Mouse (Mus musculus) liver, embryonic 14.5 days (tissue): ENCODE results near the gene Map2.

Experiments used
- CTCF ChIP-seq: IDR thresholded peaks from 2 replicates; pipeline ENCODE4 v1.5.1; 2016; ENCODE audit warnings: antibody characterized with exemption, low read depth, control low read depth
- EP300 ChIP-seq: IDR thresholded peaks from 2 replicates; pipeline ENCODE4 v1.6.1; 2016; ENCODE audit warnings: antibody characterized with exemption, low read depth

DNA sequence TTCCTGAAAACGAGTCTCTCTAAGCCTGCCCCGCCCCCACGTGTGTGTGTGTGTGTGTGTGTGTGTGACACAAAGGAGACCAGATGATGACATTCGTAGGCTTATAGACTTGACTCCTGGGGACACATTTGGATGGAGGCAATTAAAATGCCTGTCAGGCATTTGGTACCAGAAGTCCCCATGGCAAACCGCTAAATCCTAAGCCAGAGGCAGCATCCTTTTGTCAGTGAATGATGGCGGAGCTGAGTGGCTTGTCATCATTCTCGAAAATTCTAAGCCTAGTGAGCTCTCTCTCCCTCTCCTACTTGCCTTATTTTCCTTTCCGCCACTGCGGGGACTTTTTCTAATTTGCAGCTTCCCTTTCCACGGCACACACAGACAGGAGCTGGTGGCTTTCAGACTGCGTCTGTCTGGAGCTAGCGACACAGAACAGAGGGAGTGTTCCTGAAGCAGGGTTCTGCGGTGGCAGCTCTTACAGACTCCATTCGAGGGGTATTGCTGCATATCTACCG lies 146.6 kb downstream of the Map2 start:
- no peak for TF ChIP-seq CTCF
- TF ChIP-seq EP300 = no peak
